In the genomic region with DNA sequence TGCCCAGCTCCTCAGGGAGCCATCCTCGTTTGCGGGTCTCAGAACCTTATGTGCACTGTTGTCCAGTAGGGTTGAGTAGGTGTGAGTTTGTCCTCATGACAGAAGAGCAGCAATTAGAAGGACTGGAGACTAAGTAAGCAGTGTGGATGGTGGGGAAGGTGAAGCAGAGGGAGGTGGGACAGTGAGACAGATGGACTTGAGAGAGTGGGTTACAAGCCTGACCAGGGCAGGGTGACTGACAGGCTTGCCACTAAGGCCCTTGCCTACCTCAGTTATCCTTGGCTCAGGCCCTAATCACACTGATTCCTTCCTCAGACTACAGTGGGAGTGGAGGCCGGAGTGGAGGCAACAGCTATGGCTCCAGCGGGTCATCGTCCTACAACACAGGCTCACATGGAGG, we compare ENCODE assay signal across 30 mouse cellular contexts.
"Had no signal": no experiment of that assay in that cellular context is flagged by ENCODE, and none has a peak within 500 bp of the region (broad histone marks: within the 10 kb centered on the region; RNA-seq: fewer than 3 reads in every experiment).

No protein-coding gene starts in this region.

- ATAC-seq: liver, postnatal 0 days; lung, postnatal 0 days; midbrain, embryonic 13.5 days; midbrain, embryonic 15.5 days; midbrain, embryonic 16.5 days had no signal

- H3K4me3 ChIP-seq: limb, embryonic 10.5 days; limb, embryonic 12.5 days; limb, embryonic 13.5 days; limb, embryonic 15.5 days; liver, embryonic 13.5 days; liver, embryonic 15.5 days; lung, embryonic 15.5 days; megakaryocyte, embryonic 14.5 days; midbrain, embryonic 10.5 days; midbrain, embryonic 12.5 days; midbrain, embryonic 13.5 days; midbrain, embryonic 15.5 days; myocyte; neural tube, embryonic 12.5 days had no signal

- H3K27me3 ChIP-seq: limb, embryonic 12.5 days; limb, embryonic 13.5 days; limb, embryonic 15.5 days; liver, embryonic 13.5 days; liver, embryonic 15.5 days; lung, embryonic 15.5 days; megakaryocyte, embryonic 14.5 days; midbrain, embryonic 12.5 days; midbrain, embryonic 13.5 days; midbrain, embryonic 15.5 days; neural tube, embryonic 12.5 days had no signal

- H3K4me2 ChIP-seq: limb, embryonic 12.5 days; limb, embryonic 13.5 days; limb, embryonic 15.5 days; liver, embryonic 13.5 days; liver, embryonic 15.5 days; lung, embryonic 14.5 days; lung, embryonic 15.5 days; midbrain, embryonic 11.5 days; midbrain, embryonic 12.5 days; midbrain, embryonic 13.5 days; midbrain, embryonic 15.5 days; neural tube, embryonic 12.5 days had no signal

- H3K9me3 ChIP-seq: limb, embryonic 10.5 days; limb, embryonic 12.5 days; limb, embryonic 13.5 days; limb, embryonic 15.5 days; liver, embryonic 13.5 days; liver, embryonic 15.5 days; lung, embryonic 15.5 days; megakaryocyte, embryonic 14.5 days; midbrain, embryonic 10.5 days; midbrain, embryonic 12.5 days; midbrain, embryonic 13.5 days; midbrain, embryonic 15.5 days; neural tube, embryonic 12.5 days had no signal

- H3K4me1 ChIP-seq: limb, embryonic 10.5 days; limb, embryonic 12.5 days; limb, embryonic 13.5 days; limb, embryonic 15.5 days; liver, embryonic 15.5 days; lung, embryonic 15.5 days; midbrain, embryonic 10.5 days; midbrain, embryonic 12.5 days; midbrain, embryonic 13.5 days; midbrain, embryonic 15.5 days; neural tube, embryonic 12.5 days had no signal

- H3K27ac ChIP-seq: limb, embryonic 10.5 days; limb, embryonic 12.5 days; limb, embryonic 13.5 days; limb, embryonic 15.5 days; liver, embryonic 13.5 days; liver, embryonic 14.5 days; liver, embryonic 15.5 days; lung, embryonic 15.5 days; macrophage; midbrain, embryonic 10.5 days; midbrain, embryonic 12.5 days; midbrain, embryonic 13.5 days; midbrain, embryonic 15.5 days; neural tube, embryonic 12.5 days had no signal

- DNase-seq: left cerebral cortex, postnatal 4 days; liver; liver, embryonic 13.5 days; liver, postnatal 0 days; lung, adult 18-20 months; lung, adult 2 months; lung, embryonic 14.5 days; lung, postnatal 10 days; lung, postnatal 14 days; lung, postnatal 36 days; lung, postnatal 4 days; midbrain, embryonic 14.5 days had no signal

- H3K9ac ChIP-seq: limb, embryonic 12.5 days; limb, embryonic 13.5 days; limb, embryonic 15.5 days; liver, embryonic 13.5 days; liver, embryonic 14.5 days; liver, embryonic 15.5 days; liver, postnatal 0 days; lung, embryonic 14.5 days; lung, embryonic 15.5 days; midbrain, embryonic 12.5 days; midbrain, embryonic 13.5 days; midbrain, embryonic 15.5 days; neural tube, embryonic 12.5 days had no signal
